Mouse (Mus musculus): ENCODE results near the gene Lce1f. TPM values are rescaled to one million over a fixed set of nuclear protein-coding genes. Genes with fewer than 3 reads are reported as not detected.

Lce1f gene
- not detected in 2 replicates for total RNA-seq (2015)
- not detected in 2 replicates for total RNA-seq (2017)

GRCm38 (mm10) chr3:92720250-92720649, at the start of gene Lce1f:
TSS of gene Lce1f (minus strand) at chr3:92720350.
- no peak for ATAC-seq (ENCODE audit: poor library complexity, severe bottlenecking)

- no peak for ATAC-seq (ENCODE audit: poor library complexity, severe bottlenecking)
These were observed 44.8 kb upstream of the Lce1f start, which contains the start of gene Lce1h for GRCm38 (mm10) chr3:92764965-92765364. TSS of gene Lce1h (minus strand) at chr3:92765065.

- ATAC-seq (ENCODE audit: poor library complexity, severe bottlenecking), result no peak
These were observed 33.0 kb upstream of the Lce1f start for GRCm38 (mm10) chr3:92753197-92753596.

- ATAC-seq (ENCODE audit: poor library complexity, severe bottlenecking), result no peak
These were observed 32.1 kb upstream of the Lce1f start, which contains the start of gene Lce1g for GRCm38 (mm10) chr3:92752238-92752637. TSS of gene Lce1g (minus strand) at chr3:92752338.

- no peak for ATAC-seq (ENCODE audit: poor library complexity, severe bottlenecking)
These were observed 18.8 kb upstream of the Lce1f start, which contains the start of gene Gm38119 for GRCm38 (mm10) chr3:92738996-92739395. TSS of gene Gm38119 (minus strand) at chr3:92739096.

- ATAC-seq (ENCODE audit: poor library complexity, severe bottlenecking), result no peak
These were observed 2.5 kb upstream of the Lce1f start for GRCm38 (mm10) chr3:92722631-92723030.

GRCm38 (mm10) chr3:92715122-92715521, 5.0 kb downstream of the Lce1f start:
- ATAC-seq (ENCODE audit: poor library complexity, severe bottlenecking), result no peak

- ATAC-seq (ENCODE audit: poor library complexity, severe bottlenecking), result no peak
These were observed 11.2 kb downstream of the Lce1f start, which contains the start of gene Lce1e for GRCm38 (mm10) chr3:92708974-92709373. TSS of gene Lce1e (minus strand) at chr3:92709074.

GRCm38 (mm10) chr3:92694613-92695012, 25.5 kb downstream of the Lce1f start:
- no peak for ATAC-seq (ENCODE audit: poor library complexity, severe bottlenecking)

GRCm38 (mm10) chr3:92691688-92692087, 28.5 kb downstream of the Lce1f start:
- ATAC-seq (ENCODE audit: poor library complexity, severe bottlenecking), result no peak

- ATAC-seq (ENCODE audit: poor library complexity, severe bottlenecking), result peak; percentile 77
These were observed 31.0 kb downstream of the Lce1f start for GRCm38 (mm10) chr3:92689154-92689553.

- ATAC-seq (ENCODE audit: poor library complexity, severe bottlenecking), result no peak
These were observed 33.0 kb downstream of the Lce1f start, which contains the start of gene Lce1d for GRCm38 (mm10) chr3:92687110-92687509. TSS of gene Lce1d (minus strand) at chr3:92687210.

- ATAC-seq (ENCODE audit: poor library complexity, severe bottlenecking), result no peak
These were observed 41.2 kb downstream of the Lce1f start, which contains the start of gene Lce1c for GRCm38 (mm10) chr3:92678947-92679346. TSS of gene Lce1c (plus strand) at chr3:92679247.

- ATAC-seq (ENCODE audit: poor library complexity, severe bottlenecking), result no peak
These were observed 49.9 kb downstream of the Lce1f start, which contains the start of gene Lce1a2 for GRCm38 (mm10) chr3:92670215-92670614. TSS of gene Lce1a2 (minus strand) at chr3:92670315.

Other genes starting within 250 kb of the Lce1f start
- not detected in 2 replicates for gene Sprr1a, start 234.5 kb downstream of the Lce1f start, total RNA-seq (2015)
- gene Sprr1a, start 234.5 kb downstream of the Lce1f start, total RNA-seq (2017), result not detected in 2 replicates
- not detected in 2 replicates for gene Sprr4, start 219.9 kb downstream of the Lce1f start, total RNA-seq (2015)
- gene Sprr4, start 219.9 kb downstream of the Lce1f start, total RNA-seq (2017), result not detected in 2 replicates
- not detected in 2 replicates for gene 2310046K23Rik, start 185.8 kb downstream of the Lce1f start, total RNA-seq (2015)
- not detected in 2 replicates for gene 2310046K23Rik, start 185.8 kb downstream of the Lce1f start, total RNA-seq (2017)
- 0.18 TPM in 1 of 2 replicates, not detected in the other for gene Ivl, start 146.6 kb downstream of the Lce1f start, total RNA-seq (2015)
- gene Ivl, start 146.6 kb downstream of the Lce1f start, total RNA-seq (2017), result not detected in 2 replicates
- not detected in 2 replicates for gene Smcp, start 131.4 kb downstream of the Lce1f start, total RNA-seq (2015)
- gene Smcp, start 131.4 kb downstream of the Lce1f start, total RNA-seq (2017), result not detected in 2 replicates
- not detected in 2 replicates for gene 2210017I01Rik, start 112.9 kb downstream of the Lce1f start, total RNA-seq (2015)
- not detected in 2 replicates for gene 2210017I01Rik, start 112.9 kb downstream of the Lce1f start, total RNA-seq (2017)
- not detected in 2 replicates for gene Lce6a, start 98.7 kb downstream of the Lce1f start, total RNA-seq (2015)
- gene Lce6a, start 98.7 kb downstream of the Lce1f start, total RNA-seq (2017), result not detected in 2 replicates
- not detected in 2 replicates for gene Lce1a1, start 72.0 kb downstream of the Lce1f start, total RNA-seq (2015)
- not detected in 2 replicates for gene Lce1a1, start 72.0 kb downstream of the Lce1f start, total RNA-seq (2017)
- not detected in 2 replicates for gene Lce1b, start 63.4 kb downstream of the Lce1f start, total RNA-seq (2015)
- gene Lce1b, start 63.4 kb downstream of the Lce1f start, total RNA-seq (2017), result not detected in 2 replicates
- not detected in 2 replicates for gene Lce1a2, start 50.0 kb downstream of the Lce1f start, total RNA-seq (2015)
- not detected in 2 replicates for gene Lce1a2, start 50.0 kb downstream of the Lce1f start, total RNA-seq (2017)
- gene Lce1c, start 41.1 kb downstream of the Lce1f start, total RNA-seq (2015), result not detected in 2 replicates
- gene Lce1c, start 41.1 kb downstream of the Lce1f start, total RNA-seq (2017), result not detected in 2 replicates
- not detected in 2 replicates for gene Lce1d, start 33.1 kb downstream of the Lce1f start, total RNA-seq (2015)
- not detected in 2 replicates for gene Lce1d, start 33.1 kb downstream of the Lce1f start, total RNA-seq (2017)
- not detected in 2 replicates for gene Lce1e, start 11.3 kb downstream of the Lce1f start, total RNA-seq (2015)
- gene Lce1e, start 11.3 kb downstream of the Lce1f start, total RNA-seq (2017), result not detected in 2 replicates
- not detected in 2 replicates for gene Gm38119, start 18.7 kb upstream of the Lce1f start, total RNA-seq (2015)
- gene Gm38119, start 18.7 kb upstream of the Lce1f start, total RNA-seq (2017), result not detected in 2 replicates
- not detected in 2 replicates for gene Lce1g, start 32.0 kb upstream of the Lce1f start, total RNA-seq (2015)
- not detected in 2 replicates for gene Lce1g, start 32.0 kb upstream of the Lce1f start, total RNA-seq (2017)
- not detected in 2 replicates for gene Lce1h, start 44.7 kb upstream of the Lce1f start, total RNA-seq (2015)
- gene Lce1h, start 44.7 kb upstream of the Lce1f start, total RNA-seq (2017), result not detected in 2 replicates
- not detected in 2 replicates for gene Lce1i, start 58.5 kb upstream of the Lce1f start, total RNA-seq (2015)
- gene Lce1i, start 58.5 kb upstream of the Lce1f start, total RNA-seq (2017), result not detected in 2 replicates
- not detected in 2 replicates for gene Lce1j, start 70.2 kb upstream of the Lce1f start, total RNA-seq (2015)
- gene Lce1j, start 70.2 kb upstream of the Lce1f start, total RNA-seq (2017), result not detected in 2 replicates
- not detected in 2 replicates for gene Lce1k, start 87.5 kb upstream of the Lce1f start, total RNA-seq (2015)
- not detected in 2 replicates for gene Lce1k, start 87.5 kb upstream of the Lce1f start, total RNA-seq (2017)
- not detected in 2 replicates for gene Kprp, start 106.9 kb upstream of the Lce1f start, total RNA-seq (2015)
- gene Kprp, start 106.9 kb upstream of the Lce1f start, total RNA-seq (2017), result not detected in 2 replicates
- not detected in 2 replicates for gene Lce1l, start 130.9 kb upstream of the Lce1f start, total RNA-seq (2015)
- not detected in 2 replicates for gene Lce1l, start 130.9 kb upstream of the Lce1f start, total RNA-seq (2017)
- not detected in 2 replicates for gene 2310050C09Rik, start 149.9 kb upstream of the Lce1f start, total RNA-seq (2015)
- gene 2310050C09Rik, start 149.9 kb upstream of the Lce1f start, total RNA-seq (2017), result not detected in 2 replicates
- gene Lce3a, start 205.9 kb upstream of the Lce1f start, total RNA-seq (2015), result not detected in 2 replicates
- not detected in 2 replicates for gene Lce3a, start 205.9 kb upstream of the Lce1f start, total RNA-seq (2017)
- gene Lce3b, start 212.6 kb upstream of the Lce1f start, total RNA-seq (2015), result not detected in 2 replicates
- not detected in 2 replicates for gene Lce3b, start 212.6 kb upstream of the Lce1f start, total RNA-seq (2017)
- gene Lce3c, start 224.1 kb upstream of the Lce1f start, total RNA-seq (2015), result not detected in 2 replicates
- gene Lce3c, start 224.1 kb upstream of the Lce1f start, total RNA-seq (2017), result not detected in 2 replicates
- gene Lce3d, start 237.0 kb upstream of the Lce1f start, total RNA-seq (2015), result not detected in 2 replicates
- not detected in 2 replicates for gene Lce3d, start 237.0 kb upstream of the Lce1f start, total RNA-seq (2017)
- gene Lce3e, start 246.7 kb upstream of the Lce1f start, total RNA-seq (2015), result not detected in 2 replicates
- not detected in 2 replicates for gene Lce3e, start 246.7 kb upstream of the Lce1f start, total RNA-seq (2017)

Measured in megakaryocyte, adult 5-6 weeks (primary cell).